Mouse (Mus musculus): ENCODE measurements around the gene Afmid. TPM values are rescaled to one million over a fixed set of nuclear protein-coding genes. Genes with fewer than 3 reads are reported as not detected.

The Afmid gene
- polyA plus RNA-seq (2012; rRNA removed): 6.3 and 7.2 TPM in 2 replicates

DNA sequence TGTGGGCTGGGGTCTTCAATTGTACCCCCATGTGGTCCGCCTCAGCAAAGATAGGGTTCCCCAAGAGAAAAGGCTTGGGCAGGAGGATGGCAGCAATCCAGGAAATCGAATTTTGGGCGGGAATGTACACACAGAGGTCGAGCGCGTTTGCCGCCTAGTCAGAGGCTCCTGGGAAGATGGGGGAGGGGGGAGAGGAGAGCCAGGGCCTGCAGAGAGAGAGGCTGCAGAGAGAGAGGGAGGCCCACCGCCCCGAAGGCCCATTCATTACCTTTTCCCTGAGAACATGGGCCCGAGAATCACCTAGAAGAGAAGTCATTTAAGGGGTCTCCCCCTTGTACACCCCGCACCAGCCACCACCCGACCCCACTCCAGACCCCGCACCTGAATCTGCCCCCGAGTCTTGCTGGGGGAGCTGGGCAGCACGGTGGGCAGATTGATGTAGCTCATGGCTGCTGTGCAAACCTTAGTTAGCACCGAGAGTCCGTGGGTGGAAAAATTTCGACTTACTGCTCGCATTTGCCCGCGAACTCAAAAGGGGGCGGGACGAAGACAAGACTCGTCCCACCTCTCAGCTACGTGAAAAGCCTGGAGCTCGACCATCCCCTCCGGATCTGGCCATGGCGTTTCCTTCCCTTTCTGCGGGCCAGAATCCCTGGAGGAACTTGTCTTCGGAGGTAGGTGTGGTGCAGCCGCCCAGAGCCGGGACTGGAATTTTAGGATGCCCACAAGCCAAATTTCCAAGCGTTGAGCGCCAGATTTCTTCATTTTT, at the start of gene Afmid, which contains the start of gene Tk1:
Afmid (plus strand) TSS at position 592 of the 769 bp plus-strand sequence.
Tk1 (minus strand) TSS at position 760 of the 769 bp plus-strand sequence.

DNA sequence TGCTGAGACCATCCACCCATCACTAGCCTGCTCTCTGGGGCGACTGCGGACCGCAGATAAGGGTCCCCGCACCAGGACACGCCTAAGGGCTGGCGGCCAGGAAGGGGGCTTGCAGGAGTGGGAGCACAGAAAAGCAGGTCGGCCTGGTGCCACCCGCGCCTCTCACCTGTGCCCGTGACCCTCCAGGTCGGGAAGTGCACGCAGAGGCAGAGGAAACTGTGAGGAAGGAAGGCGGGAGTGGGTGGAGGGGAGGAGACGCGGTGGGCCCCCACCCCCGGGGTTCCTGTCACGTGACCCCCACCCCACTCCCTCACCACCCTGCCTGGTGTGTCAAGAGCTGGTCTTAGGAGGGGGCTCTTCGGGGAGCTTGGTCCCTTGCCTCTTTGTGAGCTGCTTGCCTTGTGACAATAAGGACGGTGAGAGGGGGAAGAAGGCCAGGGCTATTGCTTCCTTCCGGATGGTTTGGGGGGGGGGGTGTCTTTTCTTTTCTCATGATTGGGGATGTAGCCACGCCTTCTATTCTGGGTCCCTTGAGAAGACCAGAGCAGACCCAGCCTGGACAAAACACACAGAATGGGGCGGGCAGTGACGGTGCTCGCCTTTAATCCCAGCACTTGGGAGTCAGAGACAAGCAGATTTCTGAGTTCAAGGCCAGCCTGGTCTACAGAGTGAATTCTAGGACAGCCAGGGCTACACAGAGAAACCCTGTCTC, 43.6 kb upstream of the Afmid start, which contains the start of the genes Tmc8 and Tmc6:
Tmc8 (plus strand) TSS at position 84 of the 712 bp plus-strand sequence.
Tmc6 (minus strand) TSS at position 206 of the 712 bp plus-strand sequence.

DNA sequence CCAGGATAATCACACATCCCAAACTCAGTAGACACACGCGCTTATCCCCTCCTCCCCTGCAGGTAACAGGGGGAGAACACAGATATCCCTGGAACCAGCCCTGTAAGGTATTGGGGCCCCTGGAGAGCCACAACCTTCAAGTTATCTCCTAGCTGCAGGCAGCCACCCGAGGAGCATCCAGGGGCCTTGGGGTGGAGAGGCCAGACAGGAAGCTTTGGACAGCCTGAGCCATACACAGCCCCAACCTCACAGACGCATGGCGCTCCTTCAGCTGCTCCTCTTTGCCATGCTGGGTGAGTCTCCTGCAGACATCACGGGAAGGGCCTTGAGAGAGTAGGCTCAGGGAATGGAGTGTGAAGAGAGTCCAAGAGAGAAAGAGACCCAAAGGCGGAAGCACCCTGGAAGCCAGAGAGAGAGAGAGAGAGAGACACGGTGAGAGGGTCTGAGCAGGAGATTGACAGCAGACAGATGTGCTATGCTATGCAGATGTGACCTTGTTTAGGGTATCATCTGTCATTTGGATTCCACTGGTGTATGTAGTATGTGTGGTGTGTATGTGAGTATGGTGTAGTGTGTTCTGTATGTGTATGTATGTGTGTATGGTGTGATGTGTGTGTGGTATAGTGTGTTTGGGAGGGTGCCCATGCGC, 28.1 kb upstream of the Afmid start, which contains the start of gene 6030468B19Rik:
6030468B19Rik (plus strand) TSS at position 150 of the 649 bp plus-strand sequence.

GRCm38 (mm10) chr11:117809407-117810311, 16.1 kb upstream of the Afmid start, which contains the start of the genes Gm20708 and Syngr2:
TSS of gene Gm20708 (plus strand) at chr11:117809668.
TSS of gene Syngr2 (plus strand) at chr11:117809668.

GRCm38 (mm10) chr11:117848985-117849671, 23.4 kb downstream of the Afmid start, which contains the start of gene Birc5:
TSS of gene Birc5 (plus strand) at chr11:117849251.

DNA sequence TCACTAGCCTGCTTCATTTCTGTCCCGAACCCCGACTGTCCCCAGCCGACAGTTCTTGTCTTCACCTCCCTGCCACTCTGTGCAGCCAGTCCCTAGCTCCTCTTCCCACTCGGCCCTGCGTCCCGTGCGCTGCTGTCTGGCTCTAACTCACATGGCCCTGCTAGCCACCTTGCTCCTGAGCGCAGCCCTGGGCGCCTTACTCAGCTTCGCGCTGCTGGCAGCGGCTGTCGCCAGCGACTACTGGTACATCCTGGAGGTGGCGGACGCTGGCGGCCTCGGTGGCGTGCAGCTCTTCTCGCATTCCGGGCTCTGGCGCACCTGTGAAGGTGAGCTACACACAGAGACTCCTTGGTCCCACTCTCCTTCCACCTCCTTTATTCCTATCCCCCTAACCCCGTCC, 34.9 kb downstream of the Afmid start, which contains the start of gene Tmem235:
Tmem235 (plus strand) TSS at position 152 of the 400 bp plus-strand sequence.

DNA sequence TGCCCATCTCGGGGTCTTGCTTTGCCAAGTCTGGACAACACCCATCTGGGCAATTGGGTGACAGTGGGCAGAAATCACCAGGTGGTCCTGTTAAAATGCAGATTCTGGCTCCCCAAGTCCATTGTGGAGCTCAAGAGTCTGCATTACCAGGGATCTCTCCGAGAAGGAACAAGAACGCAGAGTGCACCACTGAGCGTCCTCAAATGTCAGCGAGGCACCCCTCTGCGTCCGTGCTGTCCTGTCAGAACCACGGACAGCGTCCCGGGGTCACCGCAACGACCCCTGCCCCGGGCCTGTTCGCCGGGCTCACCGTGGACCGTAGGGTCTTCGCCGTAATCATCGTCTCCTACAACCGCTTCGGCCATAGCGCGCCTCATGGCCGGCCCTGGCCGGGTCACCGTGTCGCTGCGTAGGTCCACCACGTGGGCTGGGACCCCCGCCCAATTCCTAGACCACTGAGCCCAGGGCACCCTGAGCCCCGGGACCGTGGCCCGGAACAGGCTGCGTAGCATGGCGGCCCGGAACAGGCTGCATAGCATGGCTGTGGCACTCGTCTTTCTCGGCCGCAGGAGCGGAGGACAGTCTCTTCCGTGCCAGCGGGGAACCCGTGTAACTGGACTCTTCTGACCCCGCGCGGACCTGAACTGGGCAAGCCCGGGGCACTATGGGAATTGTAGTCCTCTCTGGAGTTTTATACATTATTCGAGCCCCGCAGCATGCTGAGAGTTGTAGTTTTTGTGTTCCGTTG, 47.3 kb downstream of the Afmid start, which contains the start of gene Tha1:
Tha1 (minus strand) TSS at position 621 of the 748 bp plus-strand sequence.

Other genes with a start within 250 kb of the Afmid start
- 41.2 and 48.7 TPM in 2 replicates for gene Tnrc6c, start 171.6 kb upstream of the Afmid start, polyA plus RNA-seq (2012; rRNA removed)
- 0.91 and 1.8 TPM in 2 replicates for gene Tmc8, start 43.8 kb upstream of the Afmid start, polyA plus RNA-seq (2012; rRNA removed)
- 3.4 and 4.6 TPM in 2 replicates for gene Tmc6, start 43.7 kb upstream of the Afmid start, polyA plus RNA-seq (2012; rRNA removed)
- gene 6030468B19Rik, start 28.3 kb upstream of the Afmid start, polyA plus RNA-seq (2012; rRNA removed): 0.08 and 0.12 TPM in 2 replicates
- gene Gm20708, start 16.3 kb upstream of the Afmid start, polyA plus RNA-seq (2012; rRNA removed): 0.96 and 1.4 TPM in 2 replicates
- 8.4 and 8.8 TPM in 2 replicates for gene Syngr2, start 16.3 kb upstream of the Afmid start, polyA plus RNA-seq (2012; rRNA removed)
- 16.3 and 19.4 TPM in 2 replicates for gene Tk1, start 168 bp downstream of the Afmid start, polyA plus RNA-seq (2012; rRNA removed)
- 15.8 and 19.3 TPM in 2 replicates for gene Birc5, start 23.3 kb downstream of the Afmid start, polyA plus RNA-seq (2012; rRNA removed)
- gene Tmem235, start 34.8 kb downstream of the Afmid start, polyA plus RNA-seq (2012; rRNA removed): 0.04 TPM in 2 replicates
- gene Tha1, start 47.6 kb downstream of the Afmid start, polyA plus RNA-seq (2012; rRNA removed): 7.0 and 7.2 TPM in 2 replicates
- 8.7 and 13.5 TPM in 2 replicates for gene Socs3, start 144.1 kb downstream of the Afmid start, polyA plus RNA-seq (2012; rRNA removed)
- 54.1 and 56.6 TPM in 2 replicates for gene Pgs1, start 160.4 kb downstream of the Afmid start, polyA plus RNA-seq (2012; rRNA removed)

Data from central nervous system, embryonic 18 days (tissue).